Mouse (Mus musculus): ENCODE data around the gene Angptl8. TPM values are rescaled to one million over a fixed set of nuclear protein-coding genes. Genes with fewer than 3 reads are reported as not detected.

Gene Angptl8
- polyA plus RNA-seq, 1 experiment = not detected

- Histone ChIP-seq H3K4me3 (ENCODE audit: control insufficient read depth, low read depth, low read length) (no peak overlapping the region), H3K4me1 (ENCODE audit: control insufficient read depth, insufficient read depth, low read length) (peaks cover 6% of the 10 kb centered on the region), H3K27ac (ENCODE audit: control insufficient read depth, insufficient read depth, low read depth, low read length) (no peak overlapping the region), H3K36me3 (ENCODE audit: control insufficient read depth, insufficient read depth, low read length) (no peaks in the 10 kb centered on the region), H3K27me3 (ENCODE audit: control insufficient read depth, insufficient read depth, low read length) (no peaks in the 10 kb centered on the region)
- TF ChIP-seq CTCF (IDR thresholded peaks at IDR 0.05; ENCODE audit: control insufficient read depth, insufficient read depth, insufficient replicate concordance, low read depth, low read length) = no peak
- TF ChIP-seq POLR2A (IDR thresholded peaks at IDR 0.05; ENCODE audit: control insufficient read depth, low read depth, low read length) = no peak
Observed at GRCm38 (mm10) chr9:21794344-21794834, 40.9 kb upstream of the Angptl8 start.

GRCm38 (mm10) chr9:21794925-21795324 lies 40.4 kb upstream of the Angptl8 start:
- TF ChIP-seq POLR2A (IDR thresholded peaks at IDR 0.05; ENCODE audit: control insufficient read depth, low read depth, low read length) (no peak), CTCF (IDR thresholded peaks at IDR 0.05; ENCODE audit: control insufficient read depth, insufficient read depth, insufficient replicate concordance, low read depth, low read length) (no peak)
- Histone ChIP-seq H3K4me1 (ENCODE audit: control insufficient read depth, insufficient read depth, low read length) (peaks cover 6% of the 10 kb centered on the region), H3K36me3 (ENCODE audit: control insufficient read depth, insufficient read depth, low read length) (no peaks in the 10 kb centered on the region), H3K27me3 (ENCODE audit: control insufficient read depth, insufficient read depth, low read length) (no peaks in the 10 kb centered on the region), H3K4me3 (ENCODE audit: control insufficient read depth, low read depth, low read length) (no peak overlapping the region), H3K27ac (ENCODE audit: control insufficient read depth, insufficient read depth, low read depth, low read length) (no peak overlapping the region)

GRCm38 (mm10) chr9:21795579-21795978 lies 39.7 kb upstream of the Angptl8 start:
- Histone ChIP-seq H3K4me1 (ENCODE audit: control insufficient read depth, insufficient read depth, low read length) (peaks cover 6% of the 10 kb centered on the region), H3K36me3 (ENCODE audit: control insufficient read depth, insufficient read depth, low read length) (no peaks in the 10 kb centered on the region), H3K27me3 (ENCODE audit: control insufficient read depth, insufficient read depth, low read length) (no peaks in the 10 kb centered on the region), H3K4me3 (ENCODE audit: control insufficient read depth, low read depth, low read length) (no peak overlapping the region), H3K27ac (ENCODE audit: control insufficient read depth, insufficient read depth, low read depth, low read length) (no peak overlapping the region)
- TF ChIP-seq CTCF (IDR thresholded peaks at IDR 0.05; ENCODE audit: control insufficient read depth, insufficient read depth, insufficient replicate concordance, low read depth, low read length) = no peak
- TF ChIP-seq POLR2A (IDR thresholded peaks at IDR 0.05; ENCODE audit: control insufficient read depth, low read depth, low read length) = no peak

GRCm38 (mm10) chr9:21796259-21796658 lies 39.1 kb upstream of the Angptl8 start:
- TF ChIP-seq POLR2A (IDR thresholded peaks at IDR 0.05; ENCODE audit: control insufficient read depth, low read depth, low read length) (no peak), CTCF (IDR thresholded peaks at IDR 0.05; ENCODE audit: control insufficient read depth, insufficient read depth, insufficient replicate concordance, low read depth, low read length) (no peak)
- Histone ChIP-seq H3K27ac (ENCODE audit: control insufficient read depth, insufficient read depth, low read depth, low read length) (no peak overlapping the region), H3K27me3 (ENCODE audit: control insufficient read depth, insufficient read depth, low read length) (no peaks in the 10 kb centered on the region), H3K36me3 (ENCODE audit: control insufficient read depth, insufficient read depth, low read length) (no peaks in the 10 kb centered on the region), H3K4me1 (ENCODE audit: control insufficient read depth, insufficient read depth, low read length) (peaks cover 6% of the 10 kb centered on the region), H3K4me3 (ENCODE audit: control insufficient read depth, low read depth, low read length) (no peak overlapping the region)

- no peak overlapping the region for H3K4me3 ChIP-seq (ENCODE audit: control insufficient read depth, low read depth, low read length)
- peaks cover 6% of the 10 kb centered on the region for H3K4me1 ChIP-seq (ENCODE audit: control insufficient read depth, insufficient read depth, low read length)
- H3K27ac ChIP-seq (ENCODE audit: control insufficient read depth, insufficient read depth, low read depth, low read length) = no peak overlapping the region
- no peaks in the 10 kb centered on the region for H3K27me3 ChIP-seq (ENCODE audit: control insufficient read depth, insufficient read depth, low read length)
- H3K36me3 ChIP-seq (ENCODE audit: control insufficient read depth, insufficient read depth, low read length) = no peaks in the 10 kb centered on the region
- TF ChIP-seq CTCF (IDR thresholded peaks at IDR 0.05; ENCODE audit: control insufficient read depth, insufficient read depth, insufficient replicate concordance, low read depth, low read length) (no peak), POLR2A (IDR thresholded peaks at IDR 0.05; ENCODE audit: control insufficient read depth, low read depth, low read length) (no peak)
Observed at GRCm38 (mm10) chr9:21796919-21797318, 38.4 kb upstream of the Angptl8 start.

- TF ChIP-seq CTCF (IDR thresholded peaks at IDR 0.05; ENCODE audit: control insufficient read depth, insufficient read depth, insufficient replicate concordance, low read depth, low read length) = no peak
- no peak for TF ChIP-seq POLR2A (IDR thresholded peaks at IDR 0.05; ENCODE audit: control insufficient read depth, low read depth, low read length)
- Histone ChIP-seq H3K27ac (ENCODE audit: control insufficient read depth, insufficient read depth, low read depth, low read length) (peak overlapping the region; percentile 14), H3K4me1 (ENCODE audit: control insufficient read depth, insufficient read depth, low read length) (peaks cover 6% of the 10 kb centered on the region), H3K27me3 (ENCODE audit: control insufficient read depth, insufficient read depth, low read length) (no peaks in the 10 kb centered on the region), H3K4me3 (ENCODE audit: control insufficient read depth, low read depth, low read length) (peak overlapping the region; percentile 74), H3K36me3 (ENCODE audit: control insufficient read depth, insufficient read depth, low read length) (no peaks in the 10 kb centered on the region)
Observed at GRCm38 (mm10) chr9:21797921-21798344, 37.4 kb upstream of the Angptl8 start.

- H3K4me1 ChIP-seq (ENCODE audit: control insufficient read depth, insufficient read depth, low read length) = peaks cover 6% of the 10 kb centered on the region
- H3K27ac ChIP-seq (ENCODE audit: control insufficient read depth, insufficient read depth, low read depth, low read length) = peak within 1 kb of the TSS; percentile 54
- H3K4me3 ChIP-seq (ENCODE audit: control insufficient read depth, low read depth, low read length) = peak within 1 kb of the TSS; percentile 74
- no peaks in the 10 kb centered on the region for H3K36me3 ChIP-seq (ENCODE audit: control insufficient read depth, insufficient read depth, low read length)
- H3K27me3 ChIP-seq (ENCODE audit: control insufficient read depth, insufficient read depth, low read length) = no peaks in the 10 kb centered on the region
- TF ChIP-seq POLR2A (IDR thresholded peaks at IDR 0.05; ENCODE audit: control insufficient read depth, low read depth, low read length) (peak; percentile 72), CTCF (IDR thresholded peaks at IDR 0.05; ENCODE audit: control insufficient read depth, insufficient read depth, insufficient replicate concordance, low read depth, low read length) (no peak)
Observed at GRCm38 (mm10) chr9:21798345-21799009, 36.8 kb upstream of the Angptl8 start, which contains the start of gene Kank2. Gene Kank2 (minus strand): TSS chr9:21798744.
